Mouse (Mus musculus) urinary bladder, postnatal 0 days (tissue): Measurements from ENCODE around the gene Def8. TPM values are rescaled to one million over a fixed set of nuclear protein-coding genes. Genes with fewer than 3 reads are reported as not detected.

Experiments
- polyA plus RNA-seq: library from polyadenylated mRNA; unstranded; fragments of >200 nt; fragmentation: Nextera tagmentation; extraction: Ambion mirVana; gene quantifications from 2 replicates; pipeline ENCODE4 v1.2.1, GENCODE M21; 2015

Gene Def8
- polyA plus RNA-seq, result 23.4 and 27.8 TPM in 2 replicates

GRCm38 (mm10) chr8:123423441-123423840 is at the start of gene Def8:
Def8 (plus strand) TSS chr8:123423527.

DNA sequence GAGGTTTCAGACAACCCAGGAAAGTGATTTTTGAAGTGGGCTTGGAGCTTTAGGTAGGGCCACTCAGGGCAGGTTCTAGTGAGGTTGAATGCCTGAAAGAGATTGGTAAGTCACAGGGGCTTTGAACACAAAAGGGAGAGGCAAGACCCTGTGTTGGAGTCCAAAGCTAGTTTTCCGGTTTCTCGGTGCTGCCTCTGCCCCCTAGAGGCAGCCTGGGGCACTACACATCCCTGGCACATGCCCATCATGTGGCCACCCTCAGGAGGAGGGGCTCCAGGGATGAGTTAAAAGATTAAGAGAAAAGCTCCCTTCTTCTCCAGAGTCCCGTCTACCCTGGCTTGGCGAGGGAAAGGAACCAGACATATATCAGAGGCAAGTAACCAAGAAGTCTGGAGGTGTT is 16.5 kb upstream of the Def8 start, which contains the start of gene Mc1r:
Gene Mc1r, plus strand, starts transcription at position 322 of the 400 bp plus-strand sequence.

GRCm38 (mm10) chr8:123411246-123411645 is 12.1 kb upstream of the Def8 start, which contains the start of gene Tubb3:
Tubb3 (plus strand) TSS chr8:123411424.

DNA sequence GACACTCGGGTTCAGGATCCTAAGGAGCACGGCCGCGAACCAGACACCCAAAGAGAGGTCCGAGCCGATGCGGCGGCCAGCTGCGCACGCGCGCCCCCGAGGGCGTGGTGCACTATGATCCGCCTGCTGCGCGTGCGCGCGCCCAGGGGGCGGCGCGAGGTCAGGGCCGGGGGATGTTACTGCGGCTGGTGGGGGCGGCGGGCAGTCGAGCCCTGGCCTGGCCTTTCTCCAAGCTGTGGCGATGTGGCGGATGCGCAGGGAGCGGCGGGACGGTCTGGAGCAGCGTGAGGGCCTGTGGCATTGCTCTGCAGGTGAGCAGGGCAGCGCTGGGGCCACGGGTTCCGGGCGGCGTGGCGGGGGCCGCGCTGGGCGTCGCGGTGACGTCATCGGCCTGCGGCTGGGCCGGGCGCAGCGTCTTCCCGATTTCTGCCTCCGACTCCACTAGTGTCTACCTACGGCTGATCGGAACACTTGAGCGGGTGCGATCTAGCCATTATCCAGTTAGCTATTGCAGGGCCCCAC is 54.5 kb downstream of the Def8 start, which contains the start of gene Afg3l1:
Gene Afg3l1, plus strand, starts transcription at position 167 of the 522 bp plus-strand sequence.

Other genes starting within 250 kb of the Def8 start
- 53.3 and 55.8 TPM in 2 replicates for gene Dpep1, start 237.3 kb upstream of the Def8 start, polyA plus RNA-seq
- gene Chmp1a, start 210.8 kb upstream of the Def8 start, polyA plus RNA-seq, result 123 and 124 TPM in 2 replicates
- gene Spata33, start 210.7 kb upstream of the Def8 start, polyA plus RNA-seq, result 2.5 and 2.9 TPM in 2 replicates
- gene Cdk10, start 198.7 kb upstream of the Def8 start, polyA plus RNA-seq, result 16.7 and 17.7 TPM in 2 replicates
- gene Spata2l, start 187.3 kb upstream of the Def8 start, polyA plus RNA-seq, result 1.9 and 2.7 TPM in 2 replicates
- 10.5 and 11.0 TPM in 2 replicates for gene Zfp276, start 169.3 kb upstream of the Def8 start, polyA plus RNA-seq
- 18.2 and 18.4 TPM in 2 replicates for gene Vps9d1, start 169.2 kb upstream of the Def8 start, polyA plus RNA-seq
- gene Fanca, start 105.0 kb upstream of the Def8 start, polyA plus RNA-seq, result 11.2 and 14.2 TPM in 2 replicates
- gene Spire2, start 90.8 kb upstream of the Def8 start, polyA plus RNA-seq, result 2.3 and 2.7 TPM in 2 replicates
- 128 and 129 TPM in 2 replicates for gene Tcf25, start 49.8 kb upstream of the Def8 start, polyA plus RNA-seq
- not detected in 2 replicates for gene Mc1r, start 16.4 kb upstream of the Def8 start, polyA plus RNA-seq
- 1.2 and 1.3 TPM in 2 replicates for gene Tubb3, start 12.1 kb upstream of the Def8 start, polyA plus RNA-seq
- 33.6 and 34.4 TPM in 2 replicates for gene Afg3l1, start 54.4 kb downstream of the Def8 start, polyA plus RNA-seq
- 0.29 and 0.33 TPM in 2 replicates for gene Dbndd1, start 91.9 kb downstream of the Def8 start, polyA plus RNA-seq
- gene Gas8, start 95.3 kb downstream of the Def8 start, polyA plus RNA-seq, result 12.2 and 14.0 TPM in 2 replicates
- gene Rhou, start 230.4 kb downstream of the Def8 start, polyA plus RNA-seq, result 4.6 and 5.0 TPM in 2 replicates